Mouse (Mus musculus): ENCODE results near the gene Ryk.

Gene Ryk

DNA sequence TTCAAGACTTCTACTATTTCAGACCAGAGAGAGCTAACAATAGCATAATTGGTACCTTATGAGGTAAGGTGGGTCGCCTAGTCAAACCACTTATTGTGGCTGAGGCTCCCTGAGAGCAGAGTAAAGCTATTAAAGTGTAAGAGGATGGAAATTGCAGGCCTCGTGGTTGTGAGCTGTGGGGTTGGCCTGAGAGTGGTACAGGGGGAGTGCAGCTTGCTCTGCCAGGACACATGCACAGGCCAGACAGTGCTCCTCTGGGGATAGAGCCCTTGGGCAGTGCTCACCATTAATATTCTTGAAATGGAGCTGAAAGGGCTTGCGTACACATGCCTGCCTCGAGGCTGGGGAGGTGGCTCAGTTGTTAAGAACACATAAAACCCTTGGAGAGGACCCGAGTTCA lies 23.6 kb downstream of the Ryk start:
- no peak for DNase-seq (ENCODE audit: low spot score)

- DNase-seq (ENCODE audit: low spot score): no peak
Measured at GRCm38 (mm10) chr9:102859399-102859798, 24.7 kb downstream of the Ryk start.

DNA sequence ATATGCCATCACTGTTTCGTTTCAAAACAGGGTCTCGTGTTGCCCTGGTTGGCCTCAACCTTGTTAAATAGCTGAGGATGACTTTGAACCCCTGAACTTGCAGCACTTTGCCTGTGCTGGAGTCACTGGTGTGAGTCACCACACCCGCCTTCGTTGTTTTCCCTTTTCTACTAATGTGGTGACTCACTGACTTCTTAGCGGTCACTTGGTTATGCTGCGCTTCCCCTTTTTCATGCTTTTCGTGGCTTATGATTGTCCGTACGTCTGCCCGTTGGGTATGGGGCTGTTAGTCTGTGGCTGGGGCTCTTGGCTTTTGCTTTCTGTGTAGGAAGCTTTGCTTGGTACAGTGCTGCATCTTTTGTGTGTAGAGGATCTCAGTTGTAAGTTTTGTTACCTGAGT lies 25.2 kb downstream of the Ryk start:
- no peak for DNase-seq (ENCODE audit: low spot score)

DNA sequence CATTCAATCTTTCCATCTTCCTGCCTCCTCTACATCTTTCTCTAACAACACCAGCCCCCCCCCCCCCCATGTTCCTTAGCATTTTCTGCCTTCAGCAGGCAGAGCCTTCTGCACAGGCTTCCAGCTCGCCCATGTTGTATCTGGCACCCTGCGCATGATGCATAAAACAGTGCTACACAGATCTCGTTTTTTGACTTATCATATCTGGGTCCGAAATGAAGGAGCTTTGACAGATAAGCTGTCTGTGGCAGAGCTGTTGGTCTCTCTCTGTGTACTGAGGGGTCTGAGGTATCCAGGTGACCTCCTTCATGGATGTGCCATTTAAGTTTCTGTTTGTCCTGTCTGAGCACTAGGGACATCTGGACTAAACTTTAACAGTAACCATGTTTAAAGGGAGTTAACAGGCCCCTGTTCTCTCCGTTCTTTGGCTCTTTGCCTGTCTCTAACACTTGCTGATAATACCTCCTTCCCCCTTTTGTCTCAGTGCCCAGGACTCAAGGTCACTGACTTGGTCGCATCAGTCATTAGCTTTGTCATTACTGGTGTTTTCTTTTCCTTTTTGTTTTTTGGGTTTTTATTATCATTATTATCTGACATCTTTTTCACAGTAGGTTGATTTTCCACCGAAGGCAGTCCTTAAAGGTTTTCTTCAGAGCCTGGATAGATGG lies 26.2 kb downstream of the Ryk start:
- no peak for DNase-seq (ENCODE audit: low spot score)

DNA sequence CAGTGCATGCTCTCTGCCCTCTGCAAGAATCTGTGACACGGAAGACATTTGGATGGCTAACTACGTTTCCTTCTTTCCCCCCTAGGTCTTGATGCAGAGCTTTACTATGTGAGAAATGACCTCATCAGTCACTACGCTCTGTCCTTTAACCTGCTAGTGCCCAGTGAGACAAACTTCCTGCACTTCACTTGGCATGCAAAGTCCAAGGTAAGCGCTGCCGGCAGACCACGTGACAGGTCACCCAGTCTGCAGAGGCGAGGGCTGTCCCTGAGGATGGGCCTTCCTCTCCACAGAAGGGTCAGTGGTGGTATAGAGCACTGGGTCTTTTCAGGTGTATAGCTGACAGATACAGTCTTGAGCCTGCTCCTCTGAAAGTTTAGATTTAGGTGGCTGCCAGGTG lies 27.1 kb downstream of the Ryk start:
- no peak for DNase-seq (ENCODE audit: low spot score)

DNA sequence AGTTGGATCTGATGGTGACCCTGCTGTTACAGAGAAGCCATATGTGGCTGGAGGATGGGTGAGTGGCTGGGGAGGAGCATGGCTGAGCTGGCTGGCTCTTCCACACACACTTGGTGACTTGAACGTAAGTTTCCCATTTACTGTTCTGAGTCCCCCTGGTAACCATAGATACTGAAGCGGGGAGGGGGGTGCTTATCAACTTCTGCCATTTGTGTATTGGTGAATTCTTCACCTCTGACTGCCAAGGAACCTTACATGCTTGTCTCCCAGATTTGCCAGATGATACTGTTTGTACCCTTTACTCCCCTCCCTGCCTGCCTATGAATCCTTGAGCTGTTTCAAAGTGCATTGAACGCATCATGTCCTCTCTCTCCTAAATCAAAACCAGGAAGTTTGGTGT lies 27.5 kb downstream of the Ryk start:
- DNase-seq (ENCODE audit: low spot score): no peak

GRCm38 (mm10) chr9:102863876-102864545 lies 29.3 kb downstream of the Ryk start:
- no peak for DNase-seq (ENCODE audit: low spot score)

DNA sequence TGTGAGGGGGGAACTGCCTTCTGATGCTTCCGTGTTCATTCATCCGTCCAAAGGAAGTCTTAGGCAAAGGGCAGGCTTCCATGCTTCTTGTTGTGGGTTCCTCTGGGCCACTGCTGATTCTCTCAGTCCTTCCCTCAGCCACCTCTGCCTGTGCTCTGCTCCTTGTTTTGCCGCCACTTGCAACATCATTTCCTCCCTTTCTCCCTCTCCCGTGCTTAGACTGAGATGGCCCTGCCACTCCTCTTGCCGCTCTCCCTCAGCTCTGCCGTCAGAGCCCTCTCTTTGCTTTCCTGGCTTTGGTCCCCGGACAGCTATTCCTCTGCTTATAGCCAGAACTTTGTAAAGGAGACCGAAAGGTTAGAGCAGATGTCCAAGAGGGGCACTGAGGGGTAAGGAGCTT lies 30.2 kb downstream of the Ryk start:
- DNase-seq (ENCODE audit: low spot score): no peak

- no peak for DNase-seq (ENCODE audit: low spot score)
Measured at GRCm38 (mm10) chr9:102865946-102866737, 31.4 kb downstream of the Ryk start.

- peak; percentile 85 for DNase-seq (ENCODE audit: low spot score)
Measured at GRCm38 (mm10) chr9:102866893-102867292, 32.2 kb downstream of the Ryk start.

DNA sequence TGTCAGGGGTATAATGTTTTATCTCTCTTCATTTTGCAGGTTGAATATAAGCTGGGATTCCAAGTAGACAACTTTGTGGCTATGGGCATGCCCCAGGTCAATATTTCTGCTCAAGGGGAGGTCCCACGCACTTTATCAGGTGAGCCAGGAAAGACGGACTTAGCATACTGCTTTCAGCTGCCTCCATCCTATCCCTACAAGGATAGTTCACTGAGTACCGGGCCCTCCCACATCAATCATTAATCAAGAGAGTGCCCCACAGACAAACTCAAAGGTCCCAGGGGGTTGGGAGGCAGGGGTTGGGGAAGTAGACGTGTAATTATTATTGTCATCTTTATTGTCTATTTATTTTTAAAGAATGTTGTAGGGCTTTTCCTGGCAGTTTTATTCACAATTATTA lies 32.8 kb downstream of the Ryk start:
- no peak for DNase-seq (ENCODE audit: low spot score)

DNA sequence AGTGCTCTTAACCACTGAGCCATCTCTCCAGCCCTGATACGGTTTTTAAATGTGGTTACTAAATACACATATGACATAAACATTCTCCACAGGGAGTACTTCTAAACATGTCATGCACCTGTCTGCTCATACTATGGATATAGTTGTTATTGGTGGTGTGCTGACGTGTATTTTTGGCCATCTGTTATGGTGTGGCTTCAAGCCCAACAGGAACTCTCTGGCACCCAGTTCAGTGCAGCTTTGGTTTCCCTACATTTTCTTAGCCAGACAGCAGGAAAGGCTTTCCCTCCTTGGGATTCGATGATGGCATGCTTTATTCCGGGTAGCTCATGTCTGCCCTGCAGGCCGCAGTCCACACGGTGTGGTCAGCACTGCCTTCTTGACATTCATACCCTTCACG lies 33.7 kb downstream of the Ryk start:
- no peak for DNase-seq (ENCODE audit: low spot score)

DNA sequence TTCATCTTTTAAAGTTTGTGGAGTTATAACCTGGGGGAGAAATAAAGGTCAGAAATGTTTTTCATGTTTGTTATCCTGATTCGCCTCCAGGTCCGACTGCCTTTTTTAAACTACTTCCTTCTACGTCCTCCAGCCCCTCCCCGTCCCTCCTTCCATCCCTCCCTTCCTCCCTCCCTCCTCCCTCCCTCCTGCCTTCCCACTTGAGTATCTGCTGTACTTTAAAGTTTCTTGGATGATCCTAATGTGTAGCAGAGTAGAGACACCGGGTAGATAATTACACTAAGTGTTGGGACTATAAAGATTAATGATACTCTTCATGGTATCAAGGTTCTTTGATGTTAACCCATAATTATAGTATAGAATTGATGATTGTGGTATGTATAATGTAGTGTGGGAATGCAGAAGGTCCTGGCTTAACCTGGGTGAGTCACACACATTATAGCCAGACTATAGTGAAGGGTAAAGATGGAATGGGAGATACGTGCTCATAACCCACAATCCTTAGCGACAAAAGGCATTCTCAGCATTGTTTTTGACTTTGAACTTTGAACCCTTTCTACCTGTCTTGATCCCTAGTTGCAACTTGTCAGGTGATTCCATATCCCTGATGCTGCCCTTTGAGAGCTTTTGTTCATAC lies 41.5 kb downstream of the Ryk start:
- DNase-seq (ENCODE audit: low spot score): no peak

GRCm38 (mm10) chr9:102877916-102878315 lies 43.2 kb downstream of the Ryk start:
- DNase-seq (ENCODE audit: low spot score): no peak

GRCm38 (mm10) chr9:102879545-102879944 lies 44.8 kb downstream of the Ryk start:
- DNase-seq (ENCODE audit: low spot score): peak; percentile 79

GRCm38 (mm10) chr9:102884703-102885102 lies 50.0 kb downstream of the Ryk start:
- no peak for DNase-seq (ENCODE audit: low spot score)

GRCm38 (mm10) chr9:102890166-102890565 lies 55.4 kb downstream of the Ryk start:
- DNase-seq (ENCODE audit: low spot score): no peak

DNA sequence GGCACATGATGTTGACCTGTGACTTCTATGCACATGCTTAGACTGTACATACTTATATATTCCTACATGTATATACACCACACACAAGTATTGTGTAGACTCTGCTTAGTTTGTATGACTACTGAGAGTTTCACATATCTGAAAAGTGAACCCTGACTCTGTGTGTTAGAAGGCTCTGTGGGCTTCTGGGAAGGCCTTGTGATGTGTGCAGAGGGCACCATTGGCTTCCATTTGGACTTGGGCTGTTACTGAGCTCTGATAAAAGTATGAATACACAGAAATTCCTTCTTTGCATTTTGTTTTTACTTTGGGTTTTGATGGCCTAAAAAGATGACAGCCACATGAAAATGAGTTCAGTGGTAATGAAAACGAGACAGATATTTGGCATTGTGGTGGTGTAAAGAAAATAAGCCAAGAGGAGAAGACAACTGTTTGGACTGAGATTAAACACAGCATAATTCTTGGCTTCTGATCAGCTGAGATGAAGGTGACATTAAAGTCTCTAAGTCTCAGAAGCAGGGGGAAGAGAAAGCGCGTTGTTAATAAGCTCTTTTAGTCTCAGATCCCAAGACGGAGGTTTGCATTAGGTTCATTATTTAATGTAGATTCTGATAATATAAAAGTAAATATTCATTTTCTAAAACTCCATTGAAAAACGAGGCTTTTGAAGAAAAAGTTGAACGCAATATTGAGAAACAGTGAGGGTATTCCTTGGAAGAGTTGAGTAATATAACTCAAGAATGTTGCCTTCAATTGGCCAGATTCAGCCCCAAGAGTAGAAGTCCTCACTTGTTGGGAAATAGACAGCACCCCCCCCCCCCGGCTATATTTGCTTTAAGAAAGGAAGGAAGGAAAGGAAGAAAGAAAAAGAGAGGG lies 58.0 kb downstream of the Ryk start:
- DNase-seq (ENCODE audit: low spot score): no peak

DNA sequence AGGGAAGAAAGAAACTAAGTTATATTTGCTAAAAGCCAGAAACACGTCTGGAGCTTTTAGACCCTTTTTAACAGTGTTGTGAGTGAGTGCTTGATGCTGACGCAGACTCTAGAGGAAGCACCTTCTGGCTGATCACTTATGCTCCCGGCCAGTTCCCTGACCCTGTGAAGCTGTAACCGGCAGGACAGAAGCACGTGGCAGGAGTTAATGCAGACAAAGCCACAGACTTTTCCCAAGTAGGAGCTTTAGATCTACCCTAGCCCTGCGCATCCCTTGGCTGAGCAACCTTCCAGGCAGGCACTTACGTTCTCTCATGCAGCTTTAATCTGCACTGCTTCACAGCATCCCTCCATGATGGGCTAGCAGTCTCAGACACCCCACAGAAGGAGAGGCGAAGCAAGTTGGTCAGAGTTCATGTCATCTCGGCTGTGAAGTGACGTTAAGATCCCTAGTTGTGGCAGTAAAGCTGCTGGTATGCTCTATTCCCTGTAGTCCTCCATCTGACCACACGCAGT lies 58.7 kb downstream of the Ryk start:
- no peak for DNase-seq (ENCODE audit: low spot score)

GRCm38 (mm10) chr9:102899916-102900315 lies 65.2 kb downstream of the Ryk start:
- no peak for DNase-seq (ENCODE audit: low spot score)

DNA sequence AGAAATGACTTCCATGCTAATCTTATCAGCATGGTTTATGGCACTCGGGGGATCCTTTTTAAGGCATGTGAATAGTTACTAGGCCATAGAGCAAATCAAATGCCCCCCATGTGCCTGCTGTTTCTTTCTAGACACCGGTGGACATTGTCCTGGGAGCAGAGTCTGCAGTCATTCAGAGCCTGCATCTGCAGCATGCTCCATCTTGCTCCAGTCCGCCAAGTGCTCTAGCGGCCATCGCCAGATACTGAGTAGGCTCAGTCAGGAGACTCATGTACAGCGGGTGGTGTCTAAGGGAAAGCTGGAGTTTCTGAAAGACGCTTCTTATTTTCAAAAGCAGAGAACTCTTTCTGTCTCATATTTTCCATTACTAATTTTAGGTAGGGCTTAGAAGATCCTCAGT lies 67.6 kb downstream of the Ryk start:
- DNase-seq (ENCODE audit: low spot score): no peak

DNA sequence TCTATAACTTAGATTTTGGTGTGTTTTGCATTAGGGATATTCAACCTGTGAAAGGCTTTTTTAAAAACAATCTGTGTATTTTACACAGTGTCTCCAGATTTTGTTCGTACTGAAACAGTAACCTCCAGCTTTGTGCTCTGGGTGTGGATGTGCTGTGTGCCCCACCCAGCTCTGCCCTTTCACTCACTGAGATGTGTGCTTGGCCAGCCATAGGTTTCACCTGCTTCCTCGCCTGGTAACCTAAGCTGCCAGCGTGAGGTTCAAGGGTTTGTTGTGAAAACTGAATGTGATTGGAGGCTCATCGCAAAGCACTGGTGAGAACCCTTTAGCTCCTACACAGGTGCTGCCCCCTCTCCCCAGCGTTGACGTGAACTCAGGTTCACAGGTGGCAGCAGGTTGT lies 70.2 kb downstream of the Ryk start:
- DNase-seq (ENCODE audit: low spot score): no peak

Measured in embryo, embryonic 10.5 days (tissue).